Mouse (Mus musculus) brain, embryonic 14.5 days (tissue): ENCODE data around the gene Tmem82. TPM values are rescaled to one million over a fixed set of nuclear protein-coding genes. Genes with fewer than 3 reads are reported as not detected.

ENCODE experiments used
- DNase-seq: peaks from one replicate; pipeline ENCODE4 v3.0.0-alpha.2; 2011; ENCODE audit warnings: low read depth
- CTCF ChIP-seq: fragments of 200-500 bp; IDR thresholded peaks from 2 replicates; pipeline ENCODE4 v1.5.1; 2012; ENCODE audit warnings: inconsistent platforms, mild to moderate bottlenecking, moderate library complexity, borderline replicate concordance; ENCODE audit not compliant: insufficient read depth, insufficient read length; ENCODE audit errors: extremely low read depth
- POLR2A ChIP-seq: fragments of 200-500 bp; IDR thresholded peaks from 2 replicates; pipeline ENCODE4 v1.6.1; 2012; ENCODE audit warnings: mild to moderate bottlenecking, inconsistent platforms, borderline replicate concordance; ENCODE audit not compliant: poor library complexity, insufficient read depth, insufficient read length, severe bottlenecking; ENCODE audit errors: extremely low read depth
- polyA plus RNA-seq: library from polyadenylated mRNA; depleted of rRNA; stranded (reverse); fragments of >200 nt; gene quantifications from 2 replicates; pipeline ENCODE4 v1.2.3, GENCODE M21; 2012

Gene Tmem82
- polyA plus RNA-seq, 1 experiment: 0.44 TPM

DNA sequence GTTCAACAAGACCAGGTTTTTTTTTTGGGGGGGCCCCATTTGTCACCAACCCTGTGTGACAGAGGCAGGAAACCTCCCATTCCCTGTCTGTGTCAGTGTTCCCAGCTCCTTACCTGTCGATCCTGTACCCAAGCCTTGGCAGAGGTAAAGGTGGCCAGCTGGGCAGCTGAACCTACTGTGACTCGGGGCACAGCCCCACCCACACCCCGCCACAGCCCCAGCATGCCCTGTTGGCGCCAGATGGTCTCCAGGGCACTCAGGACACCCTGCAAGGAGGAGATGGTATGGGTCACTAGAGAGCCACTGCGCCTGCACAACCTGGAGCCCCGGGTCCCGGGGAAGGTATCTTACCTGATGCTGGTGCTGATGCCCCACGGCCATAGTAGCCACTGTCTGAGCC is 3.7 kb upstream of the Tmem82 start:
- TF ChIP-seq CTCF (no peak), POLR2A (no peak)
- no peak for DNase-seq

DNA sequence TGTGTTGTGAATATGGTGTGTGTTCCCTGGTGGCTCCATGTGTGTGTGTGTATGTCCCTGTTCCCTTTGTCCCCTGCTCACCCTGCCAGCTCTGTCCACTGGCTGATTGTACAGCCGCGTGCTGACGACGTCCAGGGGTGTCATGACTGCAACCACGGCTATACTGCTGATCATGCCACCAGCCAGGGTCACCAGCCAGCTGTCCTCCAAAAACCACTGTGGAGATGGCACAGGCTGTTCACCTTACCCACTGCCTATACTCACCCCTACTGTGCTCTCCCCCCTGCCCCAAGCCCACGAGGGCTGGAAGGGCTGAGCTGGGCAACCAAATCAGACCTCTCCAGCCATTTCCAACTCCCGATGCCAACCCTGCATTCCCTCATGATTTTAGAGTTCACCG is 2.9 kb upstream of the Tmem82 start:
- TF ChIP-seq CTCF: no peak
- no peak for TF ChIP-seq POLR2A
- no peak for DNase-seq

DNA sequence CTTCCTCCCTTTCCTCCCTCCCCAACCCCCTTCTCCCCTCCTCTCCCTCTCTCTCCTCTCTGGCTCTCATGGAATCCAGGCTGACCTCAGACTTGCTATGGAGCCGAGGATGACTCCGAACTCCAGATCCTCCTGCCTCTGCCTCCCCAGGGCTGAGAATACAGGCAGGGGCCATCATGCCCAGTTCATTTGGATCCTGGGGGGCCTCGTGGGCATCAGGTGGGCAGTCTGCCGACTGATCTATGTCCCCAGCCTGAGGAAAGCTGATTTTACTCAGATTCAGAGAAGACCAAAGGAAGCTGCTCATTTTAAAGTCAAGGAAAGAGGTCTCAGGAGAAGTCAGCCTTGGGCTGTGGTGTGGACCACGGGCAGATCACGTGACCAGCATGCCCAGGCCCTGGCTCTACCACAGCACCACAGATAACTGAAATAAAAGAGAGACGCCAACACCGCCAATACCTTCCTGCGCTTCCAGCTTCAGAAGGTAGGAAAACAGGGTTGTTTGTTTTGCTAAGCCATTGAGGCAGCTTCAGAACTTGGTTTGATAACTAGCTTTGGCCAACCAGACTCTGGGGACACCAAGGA is 958 bp upstream of the Tmem82 start:
- DNase-seq: no peak
- TF ChIP-seq CTCF (no peak), POLR2A (no peak)

GRCm38 (mm10) chr4:141617863-141618564 is 419 bp downstream of the Tmem82 start:
- no peak for TF ChIP-seq CTCF
- no peak for TF ChIP-seq POLR2A
- DNase-seq: no peak

DNA sequence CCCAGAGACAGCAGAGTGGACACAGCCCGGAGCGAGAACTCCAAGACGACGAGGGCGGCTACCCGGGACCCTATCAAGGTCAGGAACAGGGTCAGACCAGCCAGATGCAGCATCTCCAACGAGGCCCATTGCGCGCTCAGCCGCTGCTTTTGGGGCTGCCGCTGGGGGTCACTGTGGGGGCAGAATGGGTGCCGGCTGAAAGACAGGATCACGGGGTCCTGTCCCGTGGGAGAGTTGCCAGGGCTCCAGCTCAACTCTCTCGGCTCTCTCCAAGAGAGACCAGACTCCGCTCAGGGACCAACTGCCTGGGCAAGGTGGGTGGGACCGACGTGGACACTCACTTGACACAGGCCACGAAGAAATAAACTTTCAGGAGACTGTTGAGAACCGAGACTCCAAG is 1.1 kb downstream of the Tmem82 start:
- TF ChIP-seq CTCF (peak; percentile 54), POLR2A (no peak)

GRCm38 (mm10) chr4:141616811-141617210 is 1.6 kb downstream of the Tmem82 start:
- no peak for DNase-seq
- TF ChIP-seq POLR2A (no peak), CTCF (no peak)

More for the DNA sequence above, 1.1 kb downstream of the Tmem82 start:
- DNase-seq: peak; percentile 61

DNA sequence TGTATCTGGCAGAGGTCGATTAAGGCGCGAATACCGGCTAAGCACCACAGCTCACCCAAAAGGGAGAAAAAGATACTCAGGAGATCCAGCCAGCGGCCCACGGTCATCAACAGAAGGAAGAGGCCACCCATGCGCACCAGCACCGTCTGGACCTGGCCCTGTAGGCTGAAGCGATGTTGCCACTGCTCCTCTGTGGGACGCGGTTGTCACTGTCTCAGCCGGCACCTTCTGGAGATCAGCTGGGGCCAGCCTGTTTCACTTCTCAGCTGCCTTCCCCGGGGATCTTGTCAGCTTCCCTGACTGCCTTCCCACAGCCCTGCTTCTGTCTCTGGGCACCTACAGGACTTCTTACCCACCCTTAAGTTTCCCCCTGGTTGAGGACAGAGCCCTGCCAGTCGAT is 3.5 kb downstream of the Tmem82 start:
- no peak for TF ChIP-seq POLR2A
- TF ChIP-seq CTCF: no peak
- DNase-seq: no peak

- no peak for DNase-seq
- TF ChIP-seq CTCF (no peak), POLR2A (no peak)
Observed at GRCm38 (mm10) chr4:141609538-141609937, 8.9 kb downstream of the Tmem82 start.

- DNase-seq: no peak
- TF ChIP-seq POLR2A: no peak
- no peak for TF ChIP-seq CTCF
Observed at GRCm38 (mm10) chr4:141605861-141606260, 12.6 kb downstream of the Tmem82 start, which contains the start of gene Fblim1. Gene Fblim1, minus strand, starts transcription at chr4:141606096.

DNA sequence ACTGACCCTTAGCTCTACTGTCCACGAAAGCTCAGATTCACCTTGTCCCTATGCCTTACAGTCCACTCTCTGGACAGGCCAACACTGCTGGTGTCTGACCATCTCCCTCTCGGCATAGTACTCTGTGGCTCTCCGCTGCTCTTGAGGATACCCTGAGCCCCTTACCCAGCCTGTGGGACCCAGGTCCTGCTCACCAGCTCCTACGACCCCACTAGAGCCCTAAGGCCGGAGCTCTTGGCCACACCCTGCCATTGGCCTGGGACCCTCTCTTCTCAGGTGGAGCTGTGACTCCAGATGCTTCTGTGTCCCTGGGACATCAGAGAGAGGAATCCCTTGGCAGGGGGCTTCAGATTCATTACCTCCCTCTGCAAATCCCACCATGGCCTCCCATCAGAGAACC is 13.0 kb downstream of the Tmem82 start:
- no peak for DNase-seq

GRCm38 (mm10) chr4:141604493-141604892 is 13.9 kb downstream of the Tmem82 start:
- TF ChIP-seq CTCF (no peak), POLR2A (no peak)
- DNase-seq: no peak

More for the DNA sequence above, 13.0 kb downstream of the Tmem82 start:
- no peak for TF ChIP-seq POLR2A
- TF ChIP-seq CTCF: no peak

GRCm38 (mm10) chr4:141603921-141604320 is 14.5 kb downstream of the Tmem82 start:
- DNase-seq: no peak
- TF ChIP-seq CTCF (no peak), POLR2A (no peak)
